Mouse (Mus musculus): ENCODE data around the gene Styk1. TPM values are rescaled to one million over a fixed set of nuclear protein-coding genes. Genes with fewer than 3 reads are reported as not detected.

Styk1 gene
- not detected for total RNA-seq (2023)

DNA sequence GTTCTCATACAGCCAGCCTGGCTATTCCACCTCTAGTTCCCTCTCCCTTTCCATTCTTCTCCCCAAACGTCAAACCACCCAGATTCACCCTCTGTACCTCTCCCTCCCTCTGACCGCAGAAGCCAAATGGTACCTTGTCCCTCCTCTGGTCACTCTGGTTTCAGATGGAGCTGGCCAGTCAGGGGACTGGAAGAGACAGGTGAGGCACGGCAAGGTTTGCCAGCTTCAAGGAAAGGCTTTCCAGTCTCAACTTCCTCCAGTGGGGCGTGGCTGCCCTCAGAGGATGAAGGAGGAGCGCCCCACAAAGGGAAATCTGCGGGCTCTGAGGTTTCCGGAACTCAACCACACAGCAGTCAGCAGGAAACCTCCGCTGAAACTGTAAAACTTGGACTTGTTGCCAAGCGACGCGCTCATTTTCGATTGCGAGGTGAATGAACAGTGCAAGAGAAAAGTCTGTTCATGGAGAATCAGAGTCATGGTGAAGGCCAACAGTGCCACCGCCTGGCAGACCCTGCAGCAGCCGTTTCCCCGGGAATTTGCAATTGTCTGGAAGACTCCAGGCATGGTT, at the start of gene Styk1:
Gene Styk1 (minus strand): TSS at position 246 of the 568 bp plus-strand sequence.

DNA sequence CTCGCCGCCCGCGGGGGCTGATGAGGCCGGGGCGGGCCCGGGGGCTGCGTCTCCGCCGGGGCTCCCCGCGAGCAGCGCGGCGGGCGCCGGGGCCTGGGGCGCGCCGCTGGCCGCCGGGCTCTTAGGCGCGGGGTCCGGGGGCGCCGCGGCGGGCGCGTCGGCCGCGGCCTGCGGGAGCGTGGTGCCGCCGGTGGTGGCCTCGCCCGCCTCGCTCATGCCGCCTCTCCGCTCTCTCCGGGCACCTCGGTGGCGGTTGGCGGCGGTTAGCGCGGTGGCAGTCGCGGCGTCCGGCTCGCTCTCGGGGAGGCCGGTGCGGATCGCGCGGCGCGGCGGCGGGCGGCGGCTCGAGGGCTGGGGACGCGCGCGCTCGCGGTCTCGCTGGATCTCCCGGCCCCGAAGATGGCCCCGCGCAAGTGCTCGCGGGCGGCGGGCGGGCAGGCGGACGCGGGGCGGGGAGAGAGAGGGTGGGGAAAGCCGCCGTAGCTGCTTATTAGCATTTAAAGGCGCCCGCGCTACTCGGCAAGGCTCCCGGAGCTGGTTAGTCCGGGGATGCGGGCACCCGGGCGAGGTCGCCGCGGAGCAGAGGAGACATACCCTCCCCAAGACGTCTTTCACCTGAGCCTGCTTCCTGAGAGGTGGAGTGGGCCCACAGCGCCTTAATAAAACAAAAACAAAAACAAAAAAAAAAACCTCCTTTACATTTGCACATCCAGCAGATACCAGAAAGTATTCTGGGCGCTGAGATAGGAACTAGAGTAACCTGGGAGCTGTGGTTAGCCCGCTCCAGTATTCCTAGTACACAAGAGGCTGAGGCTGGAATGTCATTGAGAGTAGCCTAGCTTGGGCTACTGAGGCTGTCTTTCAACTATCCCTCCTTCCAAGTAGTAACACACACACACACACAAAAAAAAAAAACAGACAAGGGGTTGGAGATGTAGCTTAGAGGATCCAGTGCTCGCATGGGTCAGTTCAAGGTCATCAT, 34.9 kb upstream of the Styk1 start, which contains the start of gene Ybx3:
Gene Ybx3 (minus strand): TSS at position 437 of the 982 bp plus-strand sequence.

DNA sequence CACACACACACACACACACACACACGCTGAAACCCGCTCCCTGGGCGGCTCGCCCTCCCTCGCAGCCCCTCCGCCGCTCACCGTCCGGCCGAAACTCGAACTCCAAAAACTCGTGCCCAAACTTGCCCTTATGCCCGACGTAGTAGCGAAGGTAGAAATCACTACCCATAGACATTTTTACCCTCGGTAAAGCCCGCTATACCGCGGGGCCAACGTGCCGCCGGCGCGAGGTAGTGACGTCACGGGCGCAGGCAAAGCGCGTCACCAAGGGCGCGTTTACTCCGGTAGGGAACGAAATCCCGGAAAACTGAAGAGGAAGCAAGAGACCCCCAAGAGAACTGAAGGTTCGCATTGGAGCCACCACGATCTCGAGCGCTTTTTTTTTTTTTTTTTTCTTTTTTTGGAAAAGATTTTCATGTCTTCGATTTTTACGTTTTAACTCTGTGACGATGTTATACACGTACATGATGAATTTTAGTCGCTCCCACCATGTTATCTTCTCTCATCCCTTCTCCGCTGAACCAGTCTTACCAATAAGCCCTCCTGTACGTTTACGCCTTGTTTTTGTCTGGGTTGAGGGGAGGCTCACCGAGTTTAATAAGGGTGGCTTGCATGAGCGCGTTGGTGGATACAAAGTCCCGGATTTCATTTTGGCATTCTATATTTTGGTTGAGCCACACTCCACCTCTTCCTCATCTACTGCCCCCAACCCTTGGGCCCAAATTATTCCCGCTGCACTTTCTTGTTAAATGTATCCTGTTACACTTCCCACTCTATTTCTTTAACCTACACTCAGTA, 60.2 kb downstream of the Styk1 start, which contains the start of gene Magohb:
Gene Magohb (minus strand): TSS at position 254 of the 798 bp plus-strand sequence.

Other genes with a start within 250 kb of the Styk1 start
- 1.2 TPM for gene Klra2, start 106.2 kb downstream of the Styk1 start, total RNA-seq (2023)
- gene Magohb, start 60.4 kb downstream of the Styk1 start, total RNA-seq (2023) = 11.5 TPM
- 14.1 TPM for gene Ybx3, start 34.9 kb upstream of the Styk1 start, total RNA-seq (2023)
- gene 5430401F13Rik, start 132.8 kb upstream of the Styk1 start, total RNA-seq (2023) = not detected
- not detected for gene Gm6619, start 132.8 kb upstream of the Styk1 start, total RNA-seq (2023)